Mouse (Mus musculus) thymus, adult 18-20 months (tissue): Measurements from ENCODE around the gene Gm12887.

Experiments
- DNase-seq, 2 experiments: peaks; one replicate each; pipeline ENCODE4 v3.0.0; 2022; ENCODE audit warnings: mixed read lengths in 2 of 2

Gm12887 gene

DNA sequence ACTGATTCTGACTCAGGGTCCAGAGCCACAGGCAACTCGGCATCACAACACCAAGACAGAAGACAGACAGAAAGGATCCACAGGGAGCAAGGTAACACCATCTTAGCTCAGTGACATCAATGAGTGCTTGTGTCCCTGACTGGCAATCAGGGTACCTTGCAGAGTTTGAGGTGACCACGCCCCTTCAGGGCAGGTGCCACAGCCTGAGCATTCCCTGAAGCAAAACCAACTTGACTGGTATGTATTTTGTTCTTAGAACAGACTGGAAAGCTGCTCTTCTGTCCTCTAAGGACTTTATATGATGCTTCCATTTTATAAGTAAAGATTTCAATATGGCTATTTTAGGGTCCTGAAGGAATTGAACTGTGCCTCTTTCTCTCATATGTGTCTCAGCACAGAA lies at the start of gene Gm12887:
Gene Gm12887, minus strand, starts transcription at position 101 of the 400 bp plus-strand sequence.
- DNase-seq: no peak

DNA sequence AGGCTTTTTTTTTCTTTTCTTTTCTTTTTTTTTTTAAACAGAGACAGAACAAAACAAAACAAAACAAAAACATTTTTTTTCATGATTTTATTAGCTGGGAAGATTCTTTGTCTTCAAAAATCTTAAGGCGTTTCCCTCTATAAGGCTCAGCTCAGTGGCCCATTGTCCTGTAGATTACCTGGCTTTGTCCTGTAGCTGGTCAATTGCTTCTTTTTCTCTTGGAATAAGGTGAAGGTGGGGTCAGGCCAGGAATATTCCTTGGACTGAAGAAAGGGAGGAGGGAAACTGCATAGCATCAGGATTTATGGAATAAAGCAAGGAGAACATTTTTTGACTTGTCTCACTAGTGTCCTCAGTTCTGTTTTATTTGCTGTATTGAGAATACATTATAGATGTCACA lies 35.1 kb upstream of the Gm12887 start:
- no peak for DNase-seq
